Mouse (Mus musculus): ENCODE results near the gene Map3k3. TPM values are rescaled to one million over a fixed set of nuclear protein-coding genes. Genes with fewer than 3 reads are reported as not detected.
"Not testable (repeated sequence)": the region's sequence is repeated elsewhere in the genome, so short reads cannot be mapped to it uniquely, and the experiment has no call there.

Map3k3 gene
- polyA plus RNA-seq, 1 experiment from 2014 or later, result 4.7 TPM

DNA sequence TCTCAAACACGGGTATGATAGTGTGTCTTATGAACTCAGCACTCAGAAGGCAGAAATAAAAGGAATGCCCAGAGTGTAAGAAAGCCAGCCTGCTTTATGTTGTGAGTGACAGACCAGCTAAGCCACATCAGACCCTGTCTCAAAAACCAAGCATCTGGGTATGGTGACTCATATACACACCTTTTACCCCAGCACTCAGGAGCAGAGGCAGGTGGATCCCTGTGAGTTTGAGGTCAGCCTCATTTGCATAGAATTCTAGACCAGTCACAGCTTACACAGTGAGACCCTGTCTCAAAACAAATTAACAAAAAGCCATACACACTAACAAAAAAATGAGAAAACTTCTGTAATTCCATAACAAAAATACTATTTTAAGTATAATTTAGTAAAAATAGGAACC is 41.4 kb downstream of the Map3k3 start:
- Histone ChIP-seq H3K27me3 (ENCODE audit: insufficient read depth, low read length) (no peaks in the 10 kb centered on the region), H3K27ac (ENCODE audit: low read depth) (no peak overlapping the region), H3K4me2 (ENCODE audit: low read depth, low read length) (no peak overlapping the region), H3K9ac (replicated peaks) (no peak overlapping the region), H3K4me3 (ENCODE audit: low read depth, low read length) (no peak overlapping the region), H3K9me3 (ENCODE audit: low read length) (no peaks in the 10 kb centered on the region), H3K36me3 (replicated peaks; ENCODE audit: insufficient read depth, low read length) (peaks cover 17% of the 10 kb centered on the region), H3K4me1 (ENCODE audit: insufficient read depth) (peaks cover 7% of the 10 kb centered on the region)
- no peak for ATAC-seq
- no peak for DNase-seq
- no peak for TF ChIP-seq EP300 (IDR thresholded peaks at IDR 0.05; ENCODE audit: low read depth)
- no peak for TF ChIP-seq CTCF (IDR thresholded peaks at IDR 0.05; ENCODE audit: low read depth)
- 55% methylated on average over 1 of the region's 1 CpGs for WGBS (ENCODE audit: insufficient replicate concordance)

DNA sequence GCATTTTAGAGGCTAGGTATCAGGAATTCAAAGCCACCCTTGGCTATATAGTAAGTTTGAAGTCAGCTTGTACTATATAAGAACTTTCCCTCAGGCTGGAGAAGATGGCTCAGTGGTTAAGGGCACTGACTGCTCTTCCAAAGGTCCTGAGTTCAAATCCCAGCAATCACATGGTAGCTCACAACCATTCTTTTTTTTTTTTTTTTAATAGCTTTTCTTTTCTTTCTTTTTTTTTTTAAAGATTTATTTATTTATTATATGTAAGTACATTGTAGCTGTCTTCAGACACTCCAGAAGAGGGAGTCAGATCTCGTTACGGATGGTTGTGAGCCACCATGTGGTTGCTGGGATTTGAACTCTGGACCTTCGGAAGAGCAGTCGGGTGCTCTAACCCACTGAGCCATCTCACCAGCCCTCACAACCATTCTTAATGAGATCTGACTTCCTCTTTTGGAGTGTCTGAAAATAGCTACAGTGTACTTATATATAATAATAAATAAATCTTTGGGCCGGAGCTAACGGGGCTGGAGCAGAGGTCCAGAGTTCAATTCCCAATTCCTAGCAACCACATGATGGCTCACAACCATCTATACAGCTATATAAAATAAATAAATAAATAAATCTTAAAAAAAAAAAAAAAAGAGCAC is 42.4 kb downstream of the Map3k3 start:
- H3K4me3 ChIP-seq (ENCODE audit: low read depth, low read length); H3K9me3 ChIP-seq (ENCODE audit: low read length); H3K4me2 ChIP-seq (ENCODE audit: low read depth, low read length); H3K27ac ChIP-seq (ENCODE audit: low read depth); H3K27me3 ChIP-seq (ENCODE audit: insufficient read depth, low read length); ATAC-seq; H3K4me1 ChIP-seq (ENCODE audit: insufficient read depth); H3K9ac ChIP-seq (replicated peaks); DNase-seq: not testable (repeated sequence)
- 81% methylated on average over 4 of the region's 6 CpGs for WGBS (ENCODE audit: insufficient replicate concordance)
- H3K36me3 ChIP-seq (replicated peaks; ENCODE audit: insufficient read depth, low read length), result peaks cover 18% of the 10 kb centered on the region

DNA sequence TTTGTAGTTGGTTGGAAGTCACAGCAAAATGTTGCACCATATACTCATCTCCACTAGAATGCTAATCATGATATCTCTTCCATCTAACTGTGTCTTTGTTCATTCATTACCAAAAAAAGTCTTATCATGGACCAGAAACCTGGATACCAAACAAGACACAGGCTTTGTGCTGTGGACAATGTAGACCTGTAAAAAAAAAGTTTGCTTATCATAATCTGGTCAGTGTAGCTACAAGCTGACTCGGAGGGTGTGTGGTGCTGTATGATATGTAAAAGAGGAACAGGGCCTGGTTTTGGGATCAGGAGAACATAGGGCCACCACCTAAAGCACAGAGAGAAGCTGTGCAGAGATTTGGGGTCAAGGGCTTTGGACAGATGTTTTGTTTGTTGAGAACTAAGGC is 45.1 kb downstream of the Map3k3 start:
- Histone ChIP-seq H3K4me3 (ENCODE audit: low read depth, low read length) (no peak overlapping the region), H3K9me3 (ENCODE audit: low read length) (no peaks in the 10 kb centered on the region), H3K27me3 (ENCODE audit: insufficient read depth, low read length) (no peaks in the 10 kb centered on the region), H3K9ac (replicated peaks) (no peak overlapping the region), H3K36me3 (replicated peaks; ENCODE audit: insufficient read depth, low read length) (peaks cover 13% of the 10 kb centered on the region), H3K4me1 (ENCODE audit: insufficient read depth) (peaks cover 5% of the 10 kb centered on the region; the same call in 1 of the 2 replicates), H3K27ac (ENCODE audit: low read depth) (no peak overlapping the region), H3K4me2 (ENCODE audit: low read depth, low read length) (no peak overlapping the region)
- peak; percentile 67 for TF ChIP-seq EP300 (IDR thresholded peaks at IDR 0.05; ENCODE audit: low read depth)
- TF ChIP-seq CTCF (IDR thresholded peaks at IDR 0.05; ENCODE audit: low read depth), result no peak
- ATAC-seq (peak; percentile 27; the same call in 1 of the 2 replicates), DNase-seq (no peak)
- WGBS (ENCODE audit: insufficient replicate concordance), result 32% methylated on average over 1 of the region's 1 CpGs

GRCm38 (mm10) chr11:106132516-106132915 is 48.1 kb downstream of the Map3k3 start:
- DNase-seq (no peak), ATAC-seq (no peak)
- peaks cover 18% of the 10 kb centered on the region for H3K36me3 ChIP-seq (replicated peaks; ENCODE audit: insufficient read depth, low read length)
- no peaks in the 10 kb centered on the region for H3K9me3 ChIP-seq (ENCODE audit: low read length)
- no peak for TF ChIP-seq CTCF (IDR thresholded peaks at IDR 0.05; ENCODE audit: low read depth)
- no peak for TF ChIP-seq EP300 (IDR thresholded peaks at IDR 0.05; ENCODE audit: low read depth)
- no peak overlapping the region for H3K4me3 ChIP-seq (ENCODE audit: low read depth, low read length)
- H3K27ac ChIP-seq (ENCODE audit: low read depth), result no peak overlapping the region
- H3K27me3 ChIP-seq (ENCODE audit: insufficient read depth, low read length), result no peaks in the 10 kb centered on the region
- H3K4me1 ChIP-seq (ENCODE audit: insufficient read depth), result peaks cover 17% of the 10 kb centered on the region
- H3K9ac ChIP-seq (replicated peaks), result no peak overlapping the region
- H3K4me2 ChIP-seq (ENCODE audit: low read depth, low read length), result no peak overlapping the region
- WGBS (ENCODE audit: insufficient replicate concordance), result 90% methylated on average over 5 of the region's 5 CpGs

- H3K4me2 ChIP-seq (ENCODE audit: low read depth, low read length), result peak overlapping the region; percentile 60
- peak; percentile 83 for DNase-seq
- no peak overlapping the region for H3K4me3 ChIP-seq (ENCODE audit: low read depth, low read length)
- TF ChIP-seq EP300 (IDR thresholded peaks at IDR 0.05; ENCODE audit: low read depth), result peak; percentile 66
- TF ChIP-seq CTCF (IDR thresholded peaks at IDR 0.05; ENCODE audit: low read depth), result peak; percentile 37; the same call in 1 of the 2 replicates
- peaks cover 14% of the 10 kb centered on the region for H3K36me3 ChIP-seq (replicated peaks; ENCODE audit: insufficient read depth, low read length)
- H3K4me1 ChIP-seq (ENCODE audit: insufficient read depth), result peaks cover 17% of the 10 kb centered on the region
- no peaks in the 10 kb centered on the region for H3K27me3 ChIP-seq (ENCODE audit: insufficient read depth, low read length)
- peak overlapping the region; percentile 52 for H3K9ac ChIP-seq (replicated peaks)
- WGBS (ENCODE audit: insufficient replicate concordance), result 7% methylated on average over 8 of the region's 8 CpGs
- peak overlapping the region; percentile 86 for H3K27ac ChIP-seq (ENCODE audit: low read depth)
- H3K9me3 ChIP-seq (ENCODE audit: low read length), result no peaks in the 10 kb centered on the region
- ATAC-seq, result peak; percentile 88
Measured at GRCm38 (mm10) chr11:106134580-106135528, 50.4 kb downstream of the Map3k3 start.

DNA sequence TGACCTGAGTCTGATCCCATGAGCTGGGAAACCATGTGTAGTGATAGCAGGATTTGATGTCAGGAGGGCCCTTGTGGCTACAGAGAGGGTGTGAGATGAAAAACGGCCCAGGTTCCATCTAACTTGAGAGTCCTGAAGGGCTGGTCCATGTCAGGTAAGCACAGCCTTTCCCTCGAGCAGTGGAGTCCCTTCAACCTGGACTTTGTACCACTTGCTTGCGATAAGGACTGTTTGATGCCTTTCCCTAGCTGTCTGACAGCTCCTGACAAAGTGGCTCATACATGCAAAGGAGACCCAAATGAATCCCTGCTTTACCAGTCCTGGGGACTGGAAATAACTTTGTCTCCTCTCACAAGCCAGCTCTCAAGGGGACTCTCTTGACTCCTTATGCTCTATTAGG is 66.8 kb downstream of the Map3k3 start:
- no peaks in the 10 kb centered on the region for H3K9me3 ChIP-seq (ENCODE audit: low read length)
- no peak overlapping the region for H3K4me3 ChIP-seq (ENCODE audit: low read depth, low read length)
- DNase-seq, result no peak
- no peaks in the 10 kb centered on the region for H3K27me3 ChIP-seq (ENCODE audit: insufficient read depth, low read length)
- no peak overlapping the region for H3K9ac ChIP-seq (replicated peaks)
- H3K27ac ChIP-seq (ENCODE audit: low read depth), result no peak overlapping the region
- H3K4me2 ChIP-seq (ENCODE audit: low read depth, low read length), result no peak overlapping the region
- WGBS (ENCODE audit: insufficient replicate concordance), result 69% methylated on average over 3 of the region's 3 CpGs
- H3K36me3 ChIP-seq (replicated peaks; ENCODE audit: insufficient read depth, low read length), result peaks cover 50% of the 10 kb centered on the region
- ATAC-seq, result no peak
- TF ChIP-seq EP300 (IDR thresholded peaks at IDR 0.05; ENCODE audit: low read depth), result no peak
- no peak for TF ChIP-seq CTCF (IDR thresholded peaks at IDR 0.05; ENCODE audit: low read depth)
- H3K4me1 ChIP-seq (ENCODE audit: insufficient read depth), result peaks cover 21% of the 10 kb centered on the region
